Mouse (Mus musculus): Measurements from ENCODE around the gene Mlxipl. TPM values are rescaled to one million over a fixed set of nuclear protein-coding genes. Genes with fewer than 3 reads are reported as not detected.

The Mlxipl gene
- polyA plus RNA-seq, 1 experiment from 2014 or later, result 8.3 TPM

DNA sequence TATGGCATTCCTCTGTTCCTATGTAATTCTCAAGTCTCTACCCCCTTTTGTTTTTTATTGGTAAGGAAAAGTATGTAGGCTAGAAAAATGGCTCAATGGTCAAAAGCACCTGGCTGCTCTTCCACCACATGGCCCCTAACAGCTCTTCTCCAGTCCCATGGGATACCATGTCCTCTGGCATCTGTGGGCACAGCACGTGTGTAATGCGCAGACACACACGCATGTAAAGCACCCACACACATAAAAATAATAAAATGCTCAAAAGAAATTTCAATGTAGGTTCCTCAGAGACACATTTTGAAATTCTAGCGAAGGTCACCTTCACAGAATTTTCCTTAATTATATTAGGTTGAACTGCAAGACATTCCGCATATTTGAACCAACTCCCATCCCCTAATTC is 79.8 kb downstream of the Mlxipl start:
- ATAC-seq (ENCODE audit: low FRiP score, low TSS enrichment), result no peak
- WGBS, result 87% methylated on average over 5 of the region's 5 CpGs
- H3K27ac ChIP-seq (ENCODE audit: low read length), result peak overlapping the region; percentile 90; the same call in 1 of the 2 replicates

DNA sequence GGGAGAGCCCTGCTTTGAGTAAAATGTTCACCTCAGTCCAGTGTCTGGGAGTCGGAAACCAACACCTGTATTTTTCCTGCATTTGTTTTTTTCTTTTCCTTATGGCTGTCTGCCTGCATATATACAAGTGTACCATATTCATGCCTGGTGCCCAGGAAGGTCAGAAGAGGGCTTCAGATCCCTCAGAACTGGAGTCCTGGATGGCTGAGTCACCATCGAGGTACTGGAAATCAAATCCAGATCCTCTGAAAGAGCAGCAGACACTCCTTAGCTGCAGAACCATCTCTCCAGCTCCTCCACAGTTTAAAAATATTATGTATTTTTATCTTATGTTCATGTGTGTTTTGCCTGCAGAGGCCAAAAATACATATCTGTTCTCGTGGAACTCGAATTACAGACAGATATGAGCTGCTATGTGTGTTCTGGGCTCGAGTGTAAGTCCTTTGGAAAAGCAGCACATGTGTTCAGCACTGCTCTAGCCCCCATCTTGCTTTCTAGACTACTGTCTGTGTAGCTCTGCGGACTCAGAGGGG is 82.1 kb downstream of the Mlxipl start:
- WGBS, result 93% methylated on average over 6 of the region's 6 CpGs
- H3K27ac ChIP-seq (ENCODE audit: low read length), result no peak overlapping the region
- H3K9ac ChIP-seq (replicated peaks; ENCODE audit: low read length), result no peak overlapping the region
- no peaks in the 10 kb centered on the region for H3K27me3 ChIP-seq (ENCODE audit: insufficient read depth, low read length)
- H3K36me3 ChIP-seq (ENCODE audit: insufficient read depth, low read length), result peaks cover 38% of the 10 kb centered on the region
- no peak for ATAC-seq (ENCODE audit: low FRiP score, low TSS enrichment)
- peaks cover 8% of the 10 kb centered on the region for H3K4me1 ChIP-seq (ENCODE audit: insufficient read depth, low read length)
- no peak overlapping the region for H3K4me3 ChIP-seq (ENCODE audit: low read length)
- H3K9me3 ChIP-seq (ENCODE audit: low read length), result no peaks in the 10 kb centered on the region
- no peak overlapping the region for H3K4me2 ChIP-seq (replicated peaks; ENCODE audit: low read depth, low read length)

More for the DNA sequence above, 79.8 kb downstream of the Mlxipl start:
- H3K9me3 ChIP-seq (ENCODE audit: low read length), result no peaks in the 10 kb centered on the region
- H3K4me3 ChIP-seq (ENCODE audit: low read length), result peak overlapping the region; percentile 68
- H3K36me3 ChIP-seq (ENCODE audit: insufficient read depth, low read length), result peaks cover 26% of the 10 kb centered on the region
- peak overlapping the region; percentile 90 for H3K4me2 ChIP-seq (replicated peaks; ENCODE audit: low read depth, low read length)
- H3K9ac ChIP-seq (replicated peaks; ENCODE audit: low read length), result peak overlapping the region; percentile 80
- H3K27me3 ChIP-seq (ENCODE audit: insufficient read depth, low read length), result no peaks in the 10 kb centered on the region
- peaks cover 8% of the 10 kb centered on the region for H3K4me1 ChIP-seq (ENCODE audit: insufficient read depth, low read length)

DNA sequence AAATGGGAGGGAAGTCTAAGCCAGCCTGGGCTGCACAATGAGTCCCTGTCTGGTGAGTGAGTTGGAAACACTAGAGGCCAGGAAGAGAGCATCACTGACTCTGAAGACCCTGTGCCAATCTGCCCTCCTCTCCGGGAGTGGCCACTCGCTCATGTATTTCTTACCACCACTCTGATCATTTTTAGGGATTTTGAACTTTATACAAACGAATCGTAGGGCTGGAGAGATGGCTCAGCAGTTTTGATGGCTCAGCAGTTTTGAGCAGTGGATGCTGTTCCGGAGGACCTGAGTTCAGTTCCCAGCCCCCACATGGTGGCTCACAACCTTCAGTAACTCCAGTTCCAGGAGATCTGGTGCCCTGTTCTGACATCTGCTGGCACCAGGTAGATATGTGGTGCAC is 83.3 kb downstream of the Mlxipl start:
- peaks cover 8% of the 10 kb centered on the region for H3K4me1 ChIP-seq (ENCODE audit: insufficient read depth, low read length)
- WGBS, result 93% methylated on average over 5 of the region's 5 CpGs
- H3K27me3 ChIP-seq (ENCODE audit: insufficient read depth, low read length), result no peaks in the 10 kb centered on the region
- no peak overlapping the region for H3K27ac ChIP-seq (ENCODE audit: low read length)
- no peak overlapping the region for H3K9ac ChIP-seq (replicated peaks; ENCODE audit: low read length)
- H3K4me3 ChIP-seq (ENCODE audit: low read length), result no peak overlapping the region
- peaks cover 49% of the 10 kb centered on the region for H3K36me3 ChIP-seq (ENCODE audit: insufficient read depth, low read length)
- ATAC-seq (ENCODE audit: low FRiP score, low TSS enrichment), result no peak
- no peak overlapping the region for H3K4me2 ChIP-seq (replicated peaks; ENCODE audit: low read depth, low read length)
- H3K9me3 ChIP-seq (ENCODE audit: low read length), result no peaks in the 10 kb centered on the region

DNA sequence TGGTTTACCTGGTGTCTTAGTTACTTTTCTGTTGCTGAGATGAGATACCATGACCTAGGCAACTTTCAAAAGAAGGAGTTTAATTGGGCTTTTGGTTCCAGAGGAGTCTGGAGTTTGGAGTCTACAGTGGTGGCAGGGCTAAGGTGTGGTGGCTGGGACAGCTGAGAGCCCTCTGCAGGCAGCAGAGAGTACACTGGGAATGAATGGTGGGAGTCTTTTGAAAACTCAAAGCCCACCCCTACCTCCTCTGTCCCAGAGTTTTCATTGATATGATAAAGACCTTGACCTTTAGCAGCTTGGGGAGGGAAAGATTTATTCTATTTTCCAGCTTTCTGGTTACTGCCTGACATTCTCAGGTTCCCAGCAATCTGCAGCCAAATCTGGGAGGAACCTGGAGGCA is 85.4 kb downstream of the Mlxipl start:
- Histone ChIP-seq H3K4me3 (ENCODE audit: low read length) (no peak overlapping the region), H3K27me3 (ENCODE audit: insufficient read depth, low read length) (no peaks in the 10 kb centered on the region), H3K9me3 (ENCODE audit: low read length) (no peaks in the 10 kb centered on the region), H3K4me1 (ENCODE audit: insufficient read depth, low read length) (no peaks in the 10 kb centered on the region), H3K4me2 (replicated peaks; ENCODE audit: low read depth, low read length) (no peak overlapping the region), H3K9ac (replicated peaks; ENCODE audit: low read length) (no peak overlapping the region), H3K36me3 (ENCODE audit: insufficient read depth, low read length) (peaks cover 66% of the 10 kb centered on the region), H3K27ac (ENCODE audit: low read length) (no peak overlapping the region)
- no peak for ATAC-seq (ENCODE audit: low FRiP score, low TSS enrichment)

DNA sequence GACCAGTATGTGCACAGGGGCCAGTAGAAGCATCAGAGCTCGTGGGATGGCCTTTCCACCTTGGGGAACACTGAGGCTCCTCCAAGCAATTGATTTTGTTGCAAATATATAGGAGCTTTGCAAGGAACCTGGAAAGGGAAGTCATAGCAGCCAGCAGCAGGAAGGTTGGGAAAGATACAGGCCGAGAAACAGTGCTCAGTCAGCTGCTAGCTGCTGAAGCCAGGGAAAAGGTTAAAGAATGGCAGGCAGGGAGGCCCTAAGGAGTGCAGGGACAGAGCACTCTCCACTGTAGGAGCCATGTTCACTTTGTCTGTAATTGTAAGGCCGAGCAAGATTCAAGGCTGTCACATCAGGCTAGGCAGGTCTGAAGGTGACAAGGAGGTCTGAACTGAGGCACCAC is 88.8 kb downstream of the Mlxipl start:
- Histone ChIP-seq H3K36me3 (ENCODE audit: insufficient read depth, low read length) (peaks cover 74% of the 10 kb centered on the region), H3K9ac (replicated peaks; ENCODE audit: low read length) (no peak overlapping the region), H3K4me3 (ENCODE audit: low read length) (no peak overlapping the region), H3K4me2 (replicated peaks; ENCODE audit: low read depth, low read length) (no peak overlapping the region), H3K4me1 (ENCODE audit: insufficient read depth, low read length) (no peaks in the 10 kb centered on the region), H3K27ac (ENCODE audit: low read length) (no peak overlapping the region), H3K9me3 (ENCODE audit: low read length) (no peaks in the 10 kb centered on the region), H3K27me3 (ENCODE audit: insufficient read depth, low read length) (no peaks in the 10 kb centered on the region)
- ATAC-seq (ENCODE audit: low FRiP score, low TSS enrichment), result no peak
- WGBS, result 85% methylated on average over 3 of the region's 3 CpGs

DNA sequence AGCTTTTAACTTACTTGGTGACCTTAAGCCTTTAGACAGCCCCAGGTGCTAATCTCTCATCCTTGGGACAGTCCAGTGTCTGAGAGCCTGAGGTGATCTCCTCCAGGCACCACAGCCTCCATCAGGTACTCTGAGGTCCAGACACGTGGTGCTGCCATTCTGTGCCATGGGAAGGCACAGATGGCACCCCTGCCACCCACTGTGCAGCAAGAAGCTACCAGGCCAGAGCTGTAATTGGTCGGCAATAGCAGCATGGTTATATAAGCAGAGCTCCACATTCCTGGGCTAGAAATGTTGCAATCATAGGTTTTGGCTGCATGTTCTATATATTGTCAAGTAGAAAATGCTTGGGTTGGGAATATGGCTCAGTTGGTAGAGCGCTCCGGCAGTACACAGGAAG is 89.3 kb downstream of the Mlxipl start:
- Histone ChIP-seq H3K4me1 (ENCODE audit: insufficient read depth, low read length) (no peaks in the 10 kb centered on the region), H3K27me3 (ENCODE audit: insufficient read depth, low read length) (no peaks in the 10 kb centered on the region), H3K4me2 (replicated peaks; ENCODE audit: low read depth, low read length) (no peak overlapping the region), H3K9me3 (ENCODE audit: low read length) (no peaks in the 10 kb centered on the region), H3K36me3 (ENCODE audit: insufficient read depth, low read length) (peaks cover 70% of the 10 kb centered on the region), H3K27ac (ENCODE audit: low read length) (no peak overlapping the region), H3K4me3 (ENCODE audit: low read length) (no peak overlapping the region), H3K9ac (replicated peaks; ENCODE audit: low read length) (no peak overlapping the region)
- 89% methylated on average over 4 of the region's 4 CpGs for WGBS
- 0 out of 2 replicates have a peak, but pooled peaks have one; percentile 42 for ATAC-seq (ENCODE audit: low FRiP score, low TSS enrichment)

DNA sequence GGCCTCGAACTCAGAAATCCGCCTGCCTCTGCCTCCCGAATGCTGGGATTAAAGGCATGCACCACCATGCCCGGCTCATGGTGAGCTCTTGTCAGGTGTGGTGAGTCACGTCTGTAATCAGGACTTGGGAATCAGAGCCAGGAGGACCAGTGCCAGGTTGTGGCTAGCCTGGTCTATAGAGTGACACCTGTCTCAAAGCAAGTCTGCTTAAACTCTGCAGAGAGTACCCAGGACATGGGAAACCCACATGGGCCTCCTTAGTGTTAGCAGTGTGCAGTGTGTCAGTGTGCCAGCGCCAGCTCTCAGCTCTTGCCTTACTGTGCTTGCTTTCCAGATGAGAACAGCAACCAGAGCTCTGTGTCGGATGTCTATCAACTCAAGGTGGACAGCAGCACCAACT is 89.9 kb downstream of the Mlxipl start:
- Histone ChIP-seq H3K4me2 (replicated peaks; ENCODE audit: low read depth, low read length) (no peak overlapping the region), H3K9me3 (ENCODE audit: low read length) (no peaks in the 10 kb centered on the region), H3K4me1 (ENCODE audit: insufficient read depth, low read length) (no peaks in the 10 kb centered on the region), H3K9ac (replicated peaks; ENCODE audit: low read length) (no peak overlapping the region), H3K36me3 (ENCODE audit: insufficient read depth, low read length) (peaks cover 66% of the 10 kb centered on the region), H3K27me3 (ENCODE audit: insufficient read depth, low read length) (no peaks in the 10 kb centered on the region), H3K4me3 (ENCODE audit: low read length) (no peak overlapping the region), H3K27ac (ENCODE audit: low read length) (no peak overlapping the region)
- ATAC-seq (ENCODE audit: low FRiP score, low TSS enrichment), result no peak
- WGBS, result 93% methylated on average over 6 of the region's 7 CpGs

DNA sequence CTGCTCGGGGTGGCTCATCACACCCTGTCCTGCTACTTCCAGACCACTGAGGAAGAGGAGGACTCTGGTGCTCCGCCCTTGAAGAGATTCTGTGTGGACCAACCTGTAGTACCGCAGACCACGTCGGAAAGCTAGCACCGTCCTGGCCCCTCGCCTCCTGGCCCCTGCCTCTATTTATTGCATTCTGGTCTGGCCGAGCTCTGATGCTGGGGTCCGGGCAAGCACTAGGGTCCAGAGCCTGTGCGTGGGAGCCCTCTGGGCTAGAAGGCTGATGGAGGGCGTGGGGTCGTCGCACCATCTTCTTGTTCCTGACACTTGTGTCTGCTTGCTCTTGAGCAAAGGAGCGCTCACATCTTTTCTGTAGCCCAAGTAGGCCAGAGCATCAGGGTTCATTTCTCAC is 91.1 kb downstream of the Mlxipl start:
- 93% methylated on average over 14 of the region's 14 CpGs for WGBS
- ATAC-seq (ENCODE audit: low FRiP score, low TSS enrichment), result no peak
- Histone ChIP-seq H3K4me1 (ENCODE audit: insufficient read depth, low read length) (no peaks in the 10 kb centered on the region), H3K9me3 (ENCODE audit: low read length) (no peaks in the 10 kb centered on the region), H3K27me3 (ENCODE audit: insufficient read depth, low read length) (no peaks in the 10 kb centered on the region), H3K4me2 (replicated peaks; ENCODE audit: low read depth, low read length) (no peak overlapping the region), H3K4me3 (ENCODE audit: low read length) (no peak overlapping the region), H3K36me3 (ENCODE audit: insufficient read depth, low read length) (peaks cover 58% of the 10 kb centered on the region), H3K27ac (ENCODE audit: low read length) (no peak overlapping the region), H3K9ac (replicated peaks; ENCODE audit: low read length) (no peak overlapping the region)

DNA sequence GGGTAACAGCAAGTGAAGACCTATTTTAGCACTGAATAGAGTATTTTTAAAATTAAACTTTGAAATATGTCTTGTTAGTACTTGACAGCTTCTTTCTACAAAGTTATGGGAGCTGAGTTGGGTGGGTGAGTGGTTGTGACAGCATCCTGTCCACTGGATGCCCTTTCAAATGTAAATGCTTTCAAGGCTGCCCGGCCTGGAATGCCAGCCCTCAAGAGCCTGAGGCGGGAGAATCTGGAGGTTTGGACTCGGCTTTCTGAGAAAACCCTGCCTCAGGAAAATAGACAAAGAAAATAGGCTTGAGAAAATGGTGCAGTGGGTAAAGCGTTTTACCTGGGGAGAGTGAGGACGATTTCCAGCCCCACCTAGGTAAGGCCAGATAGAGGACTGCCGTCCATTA is 92.1 kb downstream of the Mlxipl start:
- H3K36me3 ChIP-seq (ENCODE audit: insufficient read depth, low read length), result peaks cover 54% of the 10 kb centered on the region
- no peak overlapping the region for H3K27ac ChIP-seq (ENCODE audit: low read length)
- no peak overlapping the region for H3K4me3 ChIP-seq (ENCODE audit: low read length)
- H3K4me1 ChIP-seq (ENCODE audit: insufficient read depth, low read length), result 0 out of 2 replicates have a peak, but pooled peaks cover 6% of the 10 kb centered on the region
- H3K9ac ChIP-seq (replicated peaks; ENCODE audit: low read length), result no peak overlapping the region
- no peaks in the 10 kb centered on the region for H3K27me3 ChIP-seq (ENCODE audit: insufficient read depth, low read length)
- 85% methylated on average over 6 of the region's 6 CpGs for WGBS
- no peak overlapping the region for H3K4me2 ChIP-seq (replicated peaks; ENCODE audit: low read depth, low read length)
- no peaks in the 10 kb centered on the region for H3K9me3 ChIP-seq (ENCODE audit: low read length)
- ATAC-seq (ENCODE audit: low FRiP score, low TSS enrichment), result no peak

DNA sequence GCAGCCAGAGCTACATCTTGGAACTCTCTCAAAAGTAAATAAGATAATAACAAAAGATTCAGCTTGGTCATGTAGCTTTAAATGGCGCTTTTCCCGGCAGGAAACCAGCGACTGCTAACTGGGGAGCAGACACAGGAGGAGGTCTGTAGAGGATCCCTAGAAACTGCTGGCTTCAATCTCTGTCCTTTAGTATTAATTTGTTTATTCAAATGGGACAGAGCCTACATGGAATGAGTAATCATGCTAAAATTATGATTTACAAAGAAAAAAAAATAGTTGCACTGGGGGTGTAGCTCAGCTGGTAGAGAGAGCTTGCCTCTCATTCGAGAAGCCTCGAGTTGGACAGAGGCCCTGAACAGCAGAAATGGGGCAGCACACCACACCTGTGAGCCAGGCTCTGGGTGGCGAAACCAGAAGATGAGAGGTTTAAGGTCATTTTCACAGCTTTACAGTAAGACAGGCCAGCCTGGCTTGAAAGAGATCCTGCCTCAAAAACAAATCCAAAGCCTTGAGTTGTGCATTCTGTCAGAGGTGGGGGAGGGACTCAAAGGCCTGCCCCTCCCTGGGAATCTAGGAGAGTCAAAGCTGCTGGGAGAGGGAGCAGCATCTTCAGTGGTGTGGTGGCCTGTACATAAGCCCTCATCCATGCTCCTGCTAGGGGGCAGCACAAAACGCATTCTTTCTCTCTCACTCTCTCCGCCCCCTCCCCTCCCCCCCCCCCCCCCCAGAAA is 93.6 kb downstream of the Mlxipl start:
- Histone ChIP-seq H3K27me3 (ENCODE audit: insufficient read depth, low read length) (no peaks in the 10 kb centered on the region), H3K4me1 (ENCODE audit: insufficient read depth, low read length) (0 out of 2 replicates have a peak, but pooled peaks cover 6% of the 10 kb centered on the region), H3K36me3 (ENCODE audit: insufficient read depth, low read length) (peaks cover 41% of the 10 kb centered on the region), H3K4me3 (ENCODE audit: low read length) (no peak overlapping the region), H3K9me3 (ENCODE audit: low read length) (no peaks in the 10 kb centered on the region), H3K9ac (replicated peaks; ENCODE audit: low read length) (no peak overlapping the region), H3K27ac (ENCODE audit: low read length) (0 out of 2 replicates have a peak overlapping the region, but pooled peaks have one; percentile 48), H3K4me2 (replicated peaks; ENCODE audit: low read depth, low read length) (no peak overlapping the region)
- ATAC-seq (ENCODE audit: low FRiP score, low TSS enrichment), result no peak
- 60% methylated on average over 8 of the region's 8 CpGs for WGBS
